14 mouse cellular contexts compared by ENCODE assay signal in genomic region chr6:71737202-71737601, GRCm38 (mm10). TPM values are rescaled to one million over a fixed set of nuclear protein-coding genes. Genes with fewer than 3 reads are reported as not detected.
DNase-seq lines count a peak whose midpoint lies in the region; ATAC-seq and TF ChIP-seq lines count a peak whose summit lies in the region.
"Had no signal": no experiment of that assay in that cellular context is flagged by ENCODE, and none has a peak within 500 bp of the region (broad histone marks: within the 10 kb centered on the region; RNA-seq: fewer than 3 reads in every experiment).

No protein-coding gene starts in this region.

- H3K4me1 ChIP-seq in intestine, embryonic 15.5 days (replicated peaks) = peaks cover 11% of the 10 kb centered on the region; the same call in 1 of the 2 replicates
- no peaks in the 10 kb centered on the region for H3K4me1 ChIP-seq in intestine, postnatal 0 days (replicated peaks; ENCODE audit: control insufficient read depth, insufficient read depth, low read length)
- peaks cover 3% of the 10 kb centered on the region; the same call in 1 of the 2 replicates for H3K4me1 ChIP-seq in stomach, embryonic 14.5 days (ENCODE audit: control insufficient read depth, insufficient read depth, low read length)
- H3K4me1 ChIP-seq in stomach, postnatal 0 days (replicated peaks; ENCODE audit: control insufficient read depth, insufficient read depth) = no peaks in the 10 kb centered on the region
- H3K4me1 ChIP-seq in hindbrain, embryonic 11.5 days (replicated peaks; ENCODE audit: control insufficient read depth, insufficient read depth, low read length) = no peaks in the 10 kb centered on the region; the same call in 1 of the 2 replicates

- TF ChIP-seq CTCF in intestine, postnatal 0 days (IDR thresholded peaks at IDR 0.05; ENCODE audit: low read depth) = no peak
- no peak for TF ChIP-seq CTCF in stomach, postnatal 0 days (IDR thresholded peaks at IDR 0.05; ENCODE audit: low read depth)

- H3K27me3 ChIP-seq in intestine, embryonic 15.5 days (replicated peaks) = no peaks in the 10 kb centered on the region
- H3K27me3 ChIP-seq in intestine, postnatal 0 days (replicated peaks; ENCODE audit: control insufficient read depth, insufficient read depth, low read length) = no peaks in the 10 kb centered on the region
- H3K27me3 ChIP-seq in stomach, embryonic 14.5 days (ENCODE audit: control insufficient read depth, insufficient read depth, low read length) = no peaks in the 10 kb centered on the region
- H3K27me3 ChIP-seq in stomach, postnatal 0 days (ENCODE audit: control insufficient read depth, insufficient read depth, low read length) = no peaks in the 10 kb centered on the region
- H3K27me3 ChIP-seq in hindbrain, embryonic 11.5 days (ENCODE audit: control insufficient read depth, insufficient read depth, low read length) = no peaks in the 10 kb centered on the region
- H3K27me3 ChIP-seq: forebrain, embryonic 13.5 days; limb, embryonic 12.5 days had no signal

- no peak for DNase-seq in stomach, postnatal 0 days (ENCODE audit: low spot score)
- DNase-seq in kidney, postnatal 36 days = peak; percentile 18 to 44
- DNase-seq in embryo, embryonic 11 days = no peak
- no peak for DNase-seq in layer of hippocampus, adult 18-20 months (ENCODE audit: low spot score in 2 of 2)
- no peak for DNase-seq in hindbrain, embryonic 11.5 days (ENCODE audit: low spot score)
- DNase-seq: cerebellum, postnatal 36 days; right cerebral cortex, postnatal 14 days had no signal

- H3K4me3 ChIP-seq in intestine, embryonic 15.5 days (replicated peaks) = no peak overlapping the region
- no peak overlapping the region for H3K4me3 ChIP-seq in intestine, postnatal 0 days (ENCODE audit: low read depth, low read length)
- H3K4me3 ChIP-seq in stomach, embryonic 14.5 days (ENCODE audit: low read depth, low read length) = no peak overlapping the region
- no peak overlapping the region for H3K4me3 ChIP-seq in stomach, postnatal 0 days (ENCODE audit: low read depth, low read length)
- H3K4me3 ChIP-seq in hindbrain, embryonic 11.5 days (ENCODE audit: low read depth, low read length) = no peak overlapping the region
- H3K4me3 ChIP-seq: forebrain, embryonic 13.5 days; limb, embryonic 12.5 days had no signal

- no peak overlapping the region for H3K4me2 ChIP-seq in intestine, embryonic 15.5 days (replicated peaks)
- H3K4me2 ChIP-seq in intestine, postnatal 0 days (replicated peaks; ENCODE audit: low read depth) = no peak overlapping the region
- no peak overlapping the region for H3K4me2 ChIP-seq in stomach, embryonic 14.5 days (replicated peaks; ENCODE audit: low read depth, low read length)
- no peak overlapping the region for H3K4me2 ChIP-seq in stomach, postnatal 0 days (replicated peaks; ENCODE audit: low read depth)
- no peak overlapping the region for H3K4me2 ChIP-seq in hindbrain, embryonic 11.5 days (replicated peaks; ENCODE audit: low read depth, low read length)
- H3K4me2 ChIP-seq: forebrain, embryonic 13.5 days; limb, embryonic 12.5 days had no signal

- no peak overlapping the region for H3K27ac ChIP-seq in intestine, embryonic 15.5 days
- no peak overlapping the region for H3K27ac ChIP-seq in intestine, postnatal 0 days (ENCODE audit: low read depth, low read length)
- 0 out of 2 replicates have a peak overlapping the region, but pooled peaks have one; percentile 44 for H3K27ac ChIP-seq in stomach, embryonic 14.5 days (ENCODE audit: low read length)
- H3K27ac ChIP-seq in stomach, postnatal 0 days (replicated peaks) = no peak overlapping the region
- no peak overlapping the region for H3K27ac ChIP-seq in hindbrain, embryonic 11.5 days (ENCODE audit: low read depth, low read length)
- H3K27ac ChIP-seq: forebrain, embryonic 13.5 days; limb, embryonic 12.5 days had no signal

- no peak overlapping the region for H3K9ac ChIP-seq in intestine, embryonic 15.5 days
- no peak overlapping the region for H3K9ac ChIP-seq in intestine, postnatal 0 days (ENCODE audit: low read depth, low read length)
- no peak overlapping the region for H3K9ac ChIP-seq in stomach, embryonic 14.5 days (replicated peaks; ENCODE audit: low read depth, low read length)
- H3K9ac ChIP-seq in stomach, postnatal 0 days (ENCODE audit: low read length) = no peak overlapping the region
- no peak overlapping the region for H3K9ac ChIP-seq in hindbrain, embryonic 11.5 days (ENCODE audit: low read depth, low read length)
- H3K9ac ChIP-seq: forebrain, embryonic 13.5 days; limb, embryonic 12.5 days had no signal

- no peaks in the 10 kb centered on the region for H3K9me3 ChIP-seq in intestine, embryonic 15.5 days
- H3K9me3 ChIP-seq in intestine, postnatal 0 days (ENCODE audit: control insufficient read depth) = no peaks in the 10 kb centered on the region
- no peaks in the 10 kb centered on the region for H3K9me3 ChIP-seq in stomach, embryonic 14.5 days (ENCODE audit: control insufficient read depth, low read depth, low read length)
- no peaks in the 10 kb centered on the region for H3K9me3 ChIP-seq in stomach, postnatal 0 days (ENCODE audit: control insufficient read depth, low read length)
- H3K9me3 ChIP-seq in hindbrain, embryonic 11.5 days (ENCODE audit: control insufficient read depth, low read length) = no peaks in the 10 kb centered on the region
- H3K9me3 ChIP-seq: forebrain, embryonic 13.5 days; limb, embryonic 12.5 days had no signal

- no peaks in the 10 kb centered on the region for H3K36me3 ChIP-seq in intestine, embryonic 15.5 days
- H3K36me3 ChIP-seq in intestine, postnatal 0 days (ENCODE audit: control insufficient read depth, insufficient read depth) = no peaks in the 10 kb centered on the region
- H3K36me3 ChIP-seq in stomach, embryonic 14.5 days (ENCODE audit: control insufficient read depth, insufficient read depth, low read length) = no peaks in the 10 kb centered on the region
- no peaks in the 10 kb centered on the region for H3K36me3 ChIP-seq in stomach, postnatal 0 days (ENCODE audit: control insufficient read depth, insufficient read depth, low read length)
- no peaks in the 10 kb centered on the region for H3K36me3 ChIP-seq in hindbrain, embryonic 11.5 days (ENCODE audit: control insufficient read depth, insufficient read depth, low read length)
- H3K36me3 ChIP-seq: limb, embryonic 12.5 days had no signal

- 0 out of 2 replicates have a peak, but pooled peaks have one; percentile 56 for ATAC-seq in intestine, embryonic 15.5 days
- no peak for ATAC-seq in intestine, postnatal 0 days
- no peak for ATAC-seq in stomach, embryonic 14.5 days (ENCODE audit: insufficient number of reproducible peaks, insufficient read depth, low FRiP score, low read depth)
- no peak for ATAC-seq in stomach, postnatal 0 days (ENCODE audit: low FRiP score, low TSS enrichment)
- ATAC-seq in hindbrain, embryonic 11.5 days (ENCODE audit: low FRiP score) = no peak
- ATAC-seq: forebrain, embryonic 13.5 days; hindbrain, embryonic 16.5 days; midbrain, embryonic 16.5 days had no signal

- TF ChIP-seq EP300 in stomach, postnatal 0 days (optimal IDR thresholded peaks at IDR 0.05) = no peak

- WGBS in intestine, embryonic 15.5 days = 72% methylated on average over 8 of the region's 8 CpGs
- WGBS in intestine, postnatal 0 days = 73% methylated on average over 8 of the region's 8 CpGs
- 59% methylated on average over 8 of the region's 8 CpGs for WGBS in stomach, embryonic 14.5 days
- 71% methylated on average over 8 of the region's 8 CpGs for WGBS in stomach, postnatal 0 days
- 67% methylated on average over 8 of the region's 8 CpGs for WGBS in hindbrain, embryonic 11.5 days

RNA-seq across cellular contexts. Expression of gene Reep1, which starts 29.8 kb away (rescaled TPM):
- 16.1 and 16.6 TPM in 2 replicates for polyA plus RNA-seq in intestine, embryonic 15.5 days (2015; fragmentation: Nextera tagmentation; extraction: Ambion mirVana)
- 6.5 and 6.7 TPM in 2 replicates for polyA plus RNA-seq in intestine, postnatal 0 days (2015; fragmentation: Nextera tagmentation; extraction: Ambion mirVana)
- 16.8 and 22.5 TPM in 2 replicates for polyA plus RNA-seq in stomach, embryonic 14.5 days (2014; fragmentation: Nextera tagmentation; extraction: Ambion mirVana)
- polyA plus RNA-seq in stomach, postnatal 0 days (2015; fragmentation: Nextera tagmentation; extraction: Ambion mirVana) = 6.7 and 7.5 TPM in 2 replicates
- 10 to 100 TPM; 70.5 to 72.3 TPM for total RNA-seq in layer of hippocampus, adult 18-20 months (2021)
- 75.3 and 87.5 TPM in 2 replicates for polyA plus RNA-seq in hindbrain, embryonic 11.5 days (2014; fragmentation: Nextera tagmentation; extraction: Ambion mirVana)

Comparison
In these comparisons a context has a peak if more than half of its experiments do, and no peak if none do; other contexts are left out.
1. DNase-seq: peak in kidney, postnatal 36 days (2 of 2); none in stomach, postnatal 0 days (single experiment), embryo, embryonic 11 days (single experiment), layer of hippocampus, adult 18-20 months (0 of 2) and hindbrain, embryonic 11.5 days (single experiment).